Mouse (Mus musculus): ENCODE measurements at regions not wholly inside any gene's neighbourhood (a gene's known extent, or its start where the extent isn't known, plus 50 kb on each side); places are given as distances from the start of the nearest gene placed in this dataset.
"Not testable (repeated sequence)": the region's sequence is repeated elsewhere in the genome, so short reads cannot be mapped to it uniquely, and the experiment has no call there.

DNA sequence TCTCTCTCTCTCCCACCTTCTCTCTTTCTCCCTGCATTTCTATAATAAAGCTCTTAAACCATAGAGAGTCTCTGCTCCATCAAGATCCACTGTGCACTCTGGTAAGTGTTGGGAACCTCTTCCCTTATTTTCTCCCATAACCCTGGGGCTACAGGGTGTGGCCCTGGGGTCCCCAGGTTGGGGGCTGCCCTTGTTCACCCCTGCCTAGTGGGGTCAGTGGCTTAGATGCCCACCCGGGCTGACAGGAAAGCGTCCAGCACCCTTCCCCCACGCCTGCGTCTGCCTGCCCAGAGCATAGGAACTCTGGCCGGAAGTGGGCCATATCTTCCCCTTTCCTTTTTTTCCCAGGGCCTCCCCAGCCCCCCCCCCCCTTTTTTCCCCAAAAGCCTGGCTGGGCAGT lies 534.0 kb downstream of the Hdgfl1 start:
- no peak for DNase-seq

DNA sequence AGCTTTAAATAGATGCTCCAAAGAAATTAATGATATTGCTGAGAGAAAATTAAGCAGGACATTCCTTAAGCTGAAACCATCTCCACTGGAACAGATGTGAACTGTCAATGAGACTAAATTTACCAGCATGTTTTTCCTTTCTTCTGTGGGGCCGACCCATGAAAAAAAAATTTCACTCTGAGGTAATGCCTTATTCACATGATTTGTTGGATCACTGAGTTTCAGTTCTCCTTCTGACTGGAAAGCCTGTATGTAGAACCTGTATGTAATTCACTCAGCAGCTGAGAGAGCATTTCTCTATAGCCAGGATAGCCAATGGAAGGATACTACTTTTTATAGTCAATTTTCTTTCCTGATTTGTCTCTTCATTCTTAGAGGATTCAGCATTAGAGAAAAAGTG lies 535.3 kb downstream of the Hdgfl1 start:
- DNase-seq: no peak

DNA sequence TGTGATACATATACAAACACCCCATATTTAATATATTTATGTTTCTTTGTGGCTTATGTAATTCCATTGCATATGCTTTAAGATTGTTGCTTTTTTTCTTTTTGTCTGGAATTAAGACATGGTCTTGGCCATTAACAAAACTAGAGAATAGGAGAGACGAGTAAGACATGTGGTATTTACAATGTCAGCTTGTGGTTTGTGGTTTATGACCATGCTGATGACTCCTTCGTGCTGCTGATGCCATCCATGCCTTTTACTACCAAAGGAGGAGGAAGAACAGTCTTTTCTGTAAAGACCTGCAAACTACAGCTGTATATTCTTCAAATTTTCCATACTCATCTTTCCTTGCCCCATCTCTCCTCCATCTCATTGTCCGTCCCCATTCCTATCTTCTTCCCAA lies 552.7 kb downstream of the Hdgfl1 start:
- no peak for DNase-seq

DNA sequence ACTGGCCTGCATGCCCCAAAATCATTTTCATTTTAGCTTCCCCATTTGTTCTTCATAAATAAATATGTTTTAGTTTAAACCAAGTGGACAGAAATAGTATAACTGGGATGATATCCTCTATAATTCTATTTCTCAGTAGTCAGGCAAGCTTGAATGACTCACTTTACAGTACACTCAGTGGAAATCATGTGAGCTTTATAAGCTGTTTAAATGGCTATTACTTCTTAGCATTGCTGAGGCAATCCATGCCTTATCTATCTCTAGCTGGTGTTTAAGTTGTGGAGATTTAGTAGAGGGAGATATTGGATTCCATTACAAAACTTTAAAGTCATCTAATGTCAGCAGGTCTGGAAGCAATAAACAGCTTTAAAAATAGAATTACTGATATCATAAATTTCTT lies 553.4 kb downstream of the Hdgfl1 start:
- DNase-seq: no peak

DNA sequence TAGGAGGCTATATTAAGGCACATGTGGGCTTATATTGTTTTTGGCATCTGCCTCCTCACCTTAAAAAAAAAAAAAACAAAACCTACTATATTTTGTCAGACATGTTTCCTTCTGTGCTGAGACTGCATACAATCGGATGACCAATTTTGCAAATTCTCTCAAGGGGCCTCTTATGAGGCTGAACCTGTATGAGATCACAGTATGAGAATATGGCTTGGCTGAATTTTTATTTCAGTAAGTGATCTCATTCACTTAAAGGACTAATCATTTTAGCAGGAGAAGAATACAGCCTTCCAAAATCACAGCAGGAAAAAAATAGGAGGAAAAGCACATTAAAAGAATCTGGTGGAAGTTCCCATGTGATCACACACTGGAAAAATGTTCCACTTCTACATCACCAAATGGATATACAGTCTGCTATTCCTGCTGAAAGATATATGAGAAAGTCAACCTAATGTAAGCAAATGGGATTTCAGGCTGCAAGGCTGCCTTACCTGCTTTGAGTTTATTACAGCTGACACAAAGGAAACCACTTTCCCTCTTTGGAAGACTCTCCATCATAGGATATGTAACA lies 564.3 kb downstream of the Hdgfl1 start:
- DNase-seq: no peak

DNA sequence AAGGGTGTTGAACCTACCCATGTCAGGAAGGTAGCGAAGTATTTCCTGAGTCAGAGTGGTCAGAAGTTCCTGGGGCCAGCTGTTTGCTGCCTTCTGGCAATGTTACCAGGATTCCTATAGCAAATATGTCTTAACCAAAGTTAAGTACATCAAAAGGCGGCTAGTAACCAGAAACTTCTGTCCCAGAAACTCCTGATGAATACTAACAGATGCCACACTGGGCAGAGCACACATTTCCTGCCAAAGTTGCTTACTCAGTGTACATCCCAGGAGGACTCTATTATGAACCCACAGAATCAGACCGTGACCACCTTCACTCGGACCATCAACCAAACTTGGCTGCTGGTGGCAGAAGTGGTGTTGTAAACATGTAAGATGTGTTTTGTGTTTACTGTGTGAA lies 575.3 kb downstream of the Hdgfl1 start:
- no peak for DNase-seq

DNA sequence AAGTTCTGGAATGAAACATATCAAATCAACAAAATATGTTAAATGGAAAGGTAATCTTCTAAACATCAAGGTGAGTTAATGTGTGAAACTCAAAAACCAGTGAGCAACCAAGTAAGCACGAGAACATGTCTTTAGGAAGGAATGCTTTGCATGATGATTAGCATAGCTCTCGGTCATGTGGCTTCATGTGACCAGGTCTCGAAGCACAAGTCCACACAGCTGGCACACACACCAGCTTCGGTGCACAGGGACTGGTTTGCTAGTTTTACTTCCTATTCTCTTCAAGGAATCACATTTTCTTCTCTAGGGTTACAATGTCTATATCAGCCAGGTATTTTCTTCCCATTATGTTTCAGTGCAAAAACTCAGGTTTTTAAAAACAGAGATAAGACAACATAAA lies 586.1 kb downstream of the Hdgfl1 start:
- no peak for DNase-seq

DNA sequence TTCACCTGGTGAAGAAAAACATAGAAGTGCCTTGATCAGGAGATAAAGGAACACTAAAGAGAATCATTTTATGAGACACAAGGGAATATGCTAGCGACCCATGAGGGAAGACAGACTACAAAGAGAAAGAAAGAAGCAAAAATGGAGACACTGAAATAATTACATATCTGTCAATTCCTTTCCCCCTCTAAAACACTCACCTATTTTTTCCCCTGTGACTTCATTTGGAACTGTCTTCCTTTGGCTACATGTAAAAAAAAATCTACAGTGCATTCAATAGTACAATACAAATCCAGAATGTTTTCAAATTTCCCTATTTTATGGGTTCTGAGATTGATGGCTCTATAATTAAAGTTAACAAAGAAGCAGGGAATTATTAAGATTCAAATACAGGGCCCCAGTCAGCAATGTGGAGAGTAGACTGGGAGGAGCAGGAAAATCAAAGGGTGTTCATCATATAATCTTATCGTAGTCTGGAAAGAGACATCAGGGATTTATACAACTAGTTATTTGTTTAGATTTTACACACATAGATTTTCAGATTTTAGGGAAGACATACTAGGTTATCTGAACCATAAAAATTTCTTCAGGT lies 598.0 kb downstream of the Hdgfl1 start:
- no peak for DNase-seq

DNA sequence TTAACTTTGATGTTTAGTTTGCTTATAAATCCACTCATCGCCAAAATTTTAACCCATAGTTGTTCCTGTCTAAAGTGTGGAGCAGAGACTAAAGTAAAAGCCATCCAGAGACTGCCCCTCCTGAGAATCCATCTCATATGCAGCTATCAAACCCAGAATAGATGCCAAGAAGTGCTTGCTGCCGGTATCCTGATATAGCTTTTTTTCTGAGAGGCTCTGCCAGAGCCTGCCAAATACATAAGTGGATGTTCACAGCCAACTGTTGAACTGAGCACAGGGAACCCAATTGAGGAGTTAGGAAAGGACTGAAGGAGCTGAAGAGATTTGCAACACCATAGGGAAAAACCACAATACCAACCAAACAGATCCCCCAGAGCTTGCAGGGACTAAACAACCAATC lies 600.3 kb downstream of the Hdgfl1 start:
- DNase-seq: no peak

DNA sequence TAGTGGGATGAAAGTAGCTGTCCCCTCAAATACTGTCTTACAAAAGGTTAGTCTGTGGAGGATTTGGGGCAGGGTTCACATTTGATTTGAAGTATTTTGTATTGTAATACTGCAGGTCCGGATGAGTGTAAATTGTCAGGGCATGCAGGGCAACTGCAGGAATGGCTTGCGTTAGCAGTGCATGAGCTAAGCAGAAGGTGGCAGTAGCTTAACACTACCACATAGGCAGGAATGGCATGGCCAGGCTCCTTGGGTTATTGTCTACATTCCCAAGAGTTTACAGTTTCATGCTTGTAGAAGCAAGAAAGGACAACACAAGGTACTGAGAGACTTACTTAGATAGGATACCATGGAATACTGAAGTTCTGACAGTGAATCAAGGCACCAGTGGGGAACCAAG lies 611.3 kb downstream of the Hdgfl1 start:
- no peak for DNase-seq

DNA sequence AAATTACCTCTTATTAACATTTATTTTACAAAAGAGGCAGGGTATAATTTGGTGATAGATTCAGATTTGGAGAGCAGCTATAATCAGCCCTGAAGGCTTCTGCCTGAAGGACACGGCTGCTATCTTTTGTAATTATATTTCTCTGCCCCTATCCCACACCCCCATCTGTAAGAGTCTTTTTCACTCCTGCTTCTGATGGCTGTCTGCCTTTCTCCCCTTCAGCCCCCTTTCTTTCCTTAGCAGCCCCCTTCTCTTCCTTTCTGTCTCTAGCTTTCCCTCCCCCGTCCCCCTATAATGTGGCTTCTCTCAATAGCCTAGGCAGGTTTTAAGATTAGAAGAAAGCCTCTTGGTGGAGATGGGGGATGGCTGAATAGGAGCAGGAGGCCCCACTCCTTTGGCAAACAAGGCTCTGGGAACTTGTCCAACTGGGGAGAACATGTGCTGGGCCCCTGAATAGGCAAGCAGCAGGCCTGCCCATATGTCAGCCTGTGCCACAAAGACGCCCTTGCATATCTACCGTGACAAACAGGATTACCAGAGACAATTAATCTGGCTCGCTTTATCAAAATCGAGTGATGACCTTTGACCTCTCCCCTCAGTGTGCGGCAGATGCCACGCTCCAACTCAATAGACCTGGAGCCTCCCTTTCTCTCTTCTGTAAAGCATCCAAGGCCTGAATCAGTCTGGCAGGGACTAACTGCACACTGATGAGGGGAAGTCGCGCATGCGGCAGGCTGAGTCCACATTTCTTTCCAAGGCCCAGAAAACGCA lies 615.1 kb downstream of the Hdgfl1 start:
- peak; percentile 78 for DNase-seq

DNA sequence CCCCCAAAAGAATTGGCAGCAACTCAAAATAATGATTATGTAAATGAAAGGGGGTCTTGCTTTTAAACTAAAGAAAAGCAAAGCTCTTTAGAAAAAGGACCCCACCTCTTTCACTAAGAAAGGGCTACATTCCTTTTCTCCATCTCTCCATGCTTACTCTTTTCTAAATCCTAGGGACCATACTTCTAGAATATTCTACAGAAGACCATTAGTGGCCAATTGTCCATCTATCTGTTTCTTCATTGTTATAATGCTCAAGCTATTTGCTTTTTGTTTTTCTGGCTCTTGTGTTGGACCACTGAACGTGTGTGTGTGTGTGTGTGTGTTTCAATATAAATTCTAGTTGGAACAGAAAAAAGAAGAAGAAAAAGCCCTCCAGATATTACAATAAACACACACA lies 615.7 kb downstream of the Hdgfl1 start:
- DNase-seq: no peak

DNA sequence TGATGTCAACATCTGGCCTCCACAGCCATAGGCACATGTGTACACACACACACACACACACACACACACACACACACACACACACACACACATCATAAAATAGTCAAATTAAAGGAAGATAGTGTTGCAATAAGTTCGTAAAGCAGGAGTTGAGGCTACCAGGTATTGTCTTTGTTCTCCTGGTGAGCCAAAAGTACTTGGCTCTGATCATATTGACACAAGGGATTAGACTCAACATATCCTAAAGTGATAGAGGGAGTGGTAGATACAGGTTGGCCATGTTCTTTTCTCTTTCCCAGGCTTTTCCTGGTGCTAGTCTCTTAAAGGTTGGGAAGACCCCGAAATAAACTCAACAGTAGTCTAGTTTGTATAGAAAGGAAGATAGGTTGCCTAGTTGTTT lies 616.9 kb downstream of the Hdgfl1 start:
- no peak for DNase-seq

DNA sequence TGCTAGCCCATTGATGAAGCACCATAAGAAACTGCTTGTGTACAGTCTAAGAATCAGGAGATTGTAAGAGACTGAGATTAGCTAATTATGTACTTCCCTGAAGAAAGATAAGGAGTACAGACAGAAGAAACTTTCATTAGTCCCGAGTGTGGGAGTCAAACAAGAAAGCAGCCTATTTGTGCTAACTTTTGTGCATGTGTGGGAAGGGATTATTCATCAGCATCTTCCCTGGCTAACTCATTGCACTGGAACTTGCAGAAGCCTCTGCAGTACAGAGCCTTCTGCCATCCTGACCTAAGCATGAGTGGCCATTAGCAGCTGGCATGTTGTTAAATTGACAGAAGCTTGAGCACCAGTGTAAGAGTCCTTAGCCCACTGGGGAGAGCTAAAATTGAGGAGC lies 619.5 kb downstream of the Hdgfl1 start:
- no peak for DNase-seq

DNA sequence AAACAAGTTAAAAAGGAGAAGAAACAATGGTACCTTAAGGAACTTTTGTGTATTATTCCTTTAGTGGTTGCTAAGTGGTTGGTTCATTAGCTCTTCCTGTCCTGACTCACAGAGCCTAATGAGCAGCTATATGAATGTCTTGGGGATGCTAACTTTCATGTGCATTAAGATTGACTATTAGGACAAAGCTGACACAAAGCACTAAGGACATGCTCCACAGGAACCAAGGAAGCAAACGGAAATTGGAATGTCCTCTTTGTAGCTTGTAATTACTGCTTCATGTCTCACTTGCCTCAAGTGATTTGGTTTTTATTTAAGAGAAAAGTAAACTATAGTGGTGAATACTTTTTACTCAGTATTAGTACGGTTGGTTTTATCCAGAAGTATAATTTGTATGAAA lies 627.2 kb downstream of the Hdgfl1 start:
- DNase-seq: no peak

DNA sequence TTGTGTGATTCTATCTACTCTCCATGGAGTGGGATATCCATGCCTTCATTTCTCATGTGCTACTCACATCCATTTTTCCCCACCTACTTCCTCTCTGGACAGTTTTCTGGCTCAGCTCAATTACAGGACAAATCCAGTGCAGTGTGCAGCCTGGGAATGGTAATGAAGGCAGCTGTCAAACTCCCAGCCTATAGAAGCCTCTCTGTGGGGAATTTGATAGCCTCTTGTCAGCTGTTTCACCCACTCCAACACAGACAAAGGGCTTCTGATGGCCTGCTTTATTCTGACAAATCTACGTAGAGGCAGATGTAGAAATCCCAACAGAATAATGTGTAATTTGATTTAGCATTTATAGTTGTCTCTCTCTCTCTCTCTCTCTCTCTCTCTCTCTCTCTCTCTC lies 650.6 kb downstream of the Hdgfl1 start:
- DNase-seq: no peak

DNA sequence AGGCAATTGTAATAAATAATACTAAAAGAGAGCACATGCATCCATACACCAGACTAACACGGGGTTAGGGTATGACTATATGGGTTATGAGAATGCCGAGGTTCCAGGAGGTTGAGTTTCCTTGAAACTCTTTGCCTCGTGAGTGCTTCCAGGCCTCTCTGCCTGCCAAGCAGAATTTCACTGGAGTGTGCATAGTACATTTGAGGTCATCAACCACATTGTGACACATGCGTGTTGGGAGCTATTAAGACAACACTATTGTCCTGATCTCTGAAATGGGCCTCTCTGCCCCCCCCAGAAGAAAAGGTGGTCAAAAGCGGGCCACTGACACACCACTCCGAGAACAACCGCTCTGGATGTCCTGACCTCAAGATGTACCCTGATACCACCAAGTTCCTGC lies 655.8 kb downstream of the Hdgfl1 start:
- no peak for DNase-seq

DNA sequence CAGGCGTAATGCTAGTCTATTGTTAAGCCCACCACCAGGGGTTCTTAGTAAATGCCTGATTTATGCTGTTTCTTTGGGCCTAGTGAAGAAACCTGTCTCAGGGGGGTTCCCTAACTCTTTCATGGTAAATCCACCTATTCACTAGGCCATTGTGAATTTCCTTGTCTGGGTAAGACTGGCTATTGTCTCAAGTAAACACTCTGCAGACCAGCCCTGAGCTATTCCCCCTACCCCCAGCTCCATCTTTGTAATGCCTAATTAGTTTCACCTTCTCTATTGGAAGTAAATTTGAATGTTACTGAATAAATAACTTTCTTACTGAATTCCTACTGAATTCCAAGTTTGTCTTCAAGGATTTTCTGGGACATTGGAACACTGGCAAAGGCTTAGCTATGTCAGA lies 656.2 kb downstream of the Hdgfl1 start:
- not testable (repeated sequence) for DNase-seq

DNA sequence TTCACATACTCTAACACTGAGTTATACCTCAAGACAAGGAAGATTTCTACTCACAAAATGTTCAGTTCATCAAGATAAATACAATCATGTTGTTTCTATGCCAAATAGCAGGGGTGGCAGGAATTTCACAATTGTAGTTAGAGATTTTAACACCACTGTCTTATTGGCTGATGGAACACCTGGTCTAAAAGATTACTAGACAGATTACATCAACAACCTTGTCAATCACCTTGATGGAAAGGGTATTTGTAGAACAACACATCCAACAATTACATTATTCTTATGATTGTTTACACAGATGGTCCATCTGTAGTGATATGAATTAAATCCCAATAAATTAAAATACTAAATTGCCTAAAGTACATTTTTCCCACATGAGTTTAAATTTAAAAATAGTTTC lies 657.4 kb downstream of the Hdgfl1 start:
- DNase-seq: no peak

DNA sequence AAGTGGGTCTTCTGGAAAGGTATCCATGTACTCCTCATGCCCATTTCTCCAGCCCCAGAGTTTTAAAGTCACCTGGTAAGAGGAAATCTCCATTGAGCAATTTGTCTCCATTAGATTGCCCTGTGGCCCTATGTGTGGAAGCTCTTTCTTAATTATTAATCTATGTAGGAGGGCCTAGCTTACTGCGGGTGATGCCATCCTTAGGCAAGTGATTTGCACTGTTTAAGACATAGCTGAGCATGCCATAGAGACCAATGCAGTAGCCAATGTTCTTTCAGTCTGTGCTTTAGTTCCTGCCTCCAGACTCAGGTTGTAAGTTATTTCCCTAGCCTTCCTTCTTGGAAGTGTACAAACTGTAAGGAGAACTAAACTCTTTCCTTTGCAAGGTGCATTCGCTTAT lies 661.0 kb downstream of the Hdgfl1 start:
- no peak for DNase-seq

DNA sequence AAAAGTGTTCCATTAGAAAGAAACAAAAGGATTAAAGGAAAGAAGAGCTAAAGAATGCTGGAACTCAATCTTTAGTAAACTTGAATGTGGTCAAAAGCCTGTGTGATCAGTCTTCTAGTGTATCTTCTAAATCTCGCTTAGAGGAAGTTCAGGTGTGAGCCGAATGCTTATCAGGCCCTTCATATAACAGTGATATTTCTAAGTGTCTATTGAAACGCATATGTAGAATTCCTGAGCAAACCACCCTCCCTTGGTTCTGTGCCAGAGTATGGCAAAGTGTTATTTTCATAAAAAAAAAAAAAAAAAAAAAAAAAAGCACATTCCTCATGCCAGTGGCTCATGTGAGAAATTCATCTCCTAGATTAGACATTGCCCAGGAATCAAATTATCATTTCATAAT lies 681.2 kb downstream of the Hdgfl1 start:
- DNase-seq: no peak

DNA sequence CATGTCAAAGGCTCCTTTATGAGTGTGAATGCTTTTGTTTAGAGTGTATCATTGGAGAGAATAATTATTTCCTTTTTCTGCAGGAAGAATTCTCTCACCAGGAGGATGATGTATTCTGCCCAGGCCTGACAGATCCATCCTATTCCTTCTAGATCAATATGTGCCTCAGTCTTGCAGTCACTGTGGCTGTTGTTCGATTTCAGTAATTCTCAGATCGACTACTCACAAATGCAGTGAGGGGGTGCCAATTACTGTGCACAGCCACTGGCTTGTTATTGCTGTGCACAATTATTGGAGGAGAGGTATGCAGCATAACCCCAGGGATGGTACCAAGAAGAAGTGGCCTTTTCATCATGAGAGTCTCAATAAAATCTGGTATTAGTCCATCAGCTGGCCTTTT lies 689.2 kb downstream of the Hdgfl1 start:
- no peak for DNase-seq

DNA sequence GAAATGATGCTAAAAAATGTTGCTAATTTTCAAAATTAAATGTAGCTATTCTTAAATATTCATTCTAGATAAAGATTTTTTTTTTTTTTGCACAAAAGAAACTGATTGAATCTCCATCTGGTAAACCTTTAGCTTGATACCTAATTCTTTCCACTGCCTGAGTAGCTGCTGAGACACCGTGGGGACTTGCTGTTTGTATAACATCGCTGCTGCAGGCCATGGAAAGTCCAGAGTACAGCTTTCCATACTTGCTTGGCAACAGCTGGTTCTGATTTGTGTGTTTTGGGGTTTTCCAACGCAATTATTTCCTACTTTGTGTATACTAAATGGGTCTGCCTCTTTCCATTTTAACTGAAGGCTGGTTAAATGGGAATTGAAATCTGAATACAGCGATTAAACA lies 689.7 kb downstream of the Hdgfl1 start:
- DNase-seq: no peak

DNA sequence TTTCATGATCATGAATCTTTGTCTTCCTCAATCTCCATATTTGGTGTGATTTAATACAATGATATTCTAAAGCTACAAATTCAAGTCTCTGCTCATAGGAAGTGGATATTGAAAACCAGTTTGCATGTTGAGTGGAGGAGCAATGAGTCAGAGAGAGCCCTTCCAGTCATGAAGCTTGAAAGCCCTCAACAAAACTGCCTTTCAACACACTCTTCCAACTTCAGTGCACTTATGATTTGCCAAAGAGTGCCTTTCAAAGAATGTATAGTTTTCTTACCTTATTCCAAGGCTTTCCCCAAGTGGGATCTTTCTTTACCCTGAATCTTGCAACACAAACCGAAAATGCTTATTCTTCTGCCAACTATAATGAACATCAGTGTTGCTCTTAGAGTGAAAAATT lies 690.6 kb downstream of the Hdgfl1 start:
- DNase-seq: no peak

DNA sequence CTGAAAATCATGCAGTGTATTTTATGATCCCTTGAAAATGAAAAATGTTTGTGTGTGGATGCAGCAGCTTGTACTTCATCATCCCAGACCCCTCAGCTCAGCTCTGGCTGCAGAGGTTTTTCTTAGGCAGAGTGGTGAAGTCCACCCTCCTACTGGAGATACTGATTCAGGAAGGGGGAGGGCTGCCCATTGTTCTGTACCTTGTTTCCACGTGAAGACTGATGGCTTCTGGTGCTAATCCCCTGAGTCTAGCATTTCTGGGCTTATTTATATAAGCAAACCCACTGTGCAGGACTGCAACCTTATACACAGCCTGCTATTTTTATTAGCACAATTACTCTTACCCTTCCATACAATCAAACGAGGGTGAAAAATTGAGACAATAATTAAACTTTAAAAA lies 708.6 kb downstream of the Hdgfl1 start:
- DNase-seq: no peak

All from heart, adult 11 months (tissue).